Mouse (Mus musculus) ES-E14 (cell line): ENCODE results near the gene Pgap3.

ENCODE experiments used
- HCFC1 ChIP-seq: IDR thresholded peaks from 2 replicates; pipeline ENCODE4 v1.6.1; 2012; ENCODE audit warnings: low read length, inconsistent platforms, borderline replicate concordance; ENCODE audit not compliant: insufficient read depth
- MAFK ChIP-seq: IDR thresholded peaks from 2 replicates; pipeline ENCODE4 v1.6.1; 2014; ENCODE audit warnings: mild to moderate bottlenecking, low read depth, low read length, inconsistent platforms; ENCODE audit not compliant: insufficient read depth
- ZNF384 ChIP-seq: IDR thresholded peaks from 2 replicates; pipeline ENCODE4 v1.6.1; 2012; ENCODE audit warnings: low read depth, low read length, inconsistent platforms

GRCm38 (mm10) chr11:98345253-98345652 is 55.0 kb downstream of the Pgap3 start:
- TF ChIP-seq HCFC1 (no peak), MAFK (no peak), ZNF384 (no peak)
